Mouse (Mus musculus) sigmoid colon, adult 10 weeks (tissue): ENCODE results near the gene Crtc3. TPM values are rescaled to one million over a fixed set of nuclear protein-coding genes. Genes with fewer than 3 reads are reported as not detected.

ENCODE experiments used
- polyA plus RNA-seq: library from polyadenylated mRNA; stranded (reverse); fragments of 350-450 nt; fragmentation: Illumina TruSeq; extraction: RNeasy Lipid Tissue Mini Kit (QIAGEN cat#74804); gene quantifications from one replicate; pipeline ENCODE4 v1.2.3, GENCODE M21; 2014; ENCODE audit warnings: low read depth, low replicate concordance

The Crtc3 gene
- 2.4 TPM for polyA plus RNA-seq

GRCm38 (mm10) chr7:80688556-80689220 is at the start of gene Crtc3:
Crtc3 (minus strand) TSS chr7:80688877.

Other genes starting within 250 kb of the Crtc3 start
- 13.5 TPM for gene Blm, start 153.8 kb downstream of the Crtc3 start, polyA plus RNA-seq
- 130 TPM for gene Iqgap1, start 137.1 kb upstream of the Crtc3 start, polyA plus RNA-seq
- gene Zscan2, start 172.0 kb upstream of the Crtc3 start, polyA plus RNA-seq: 0.57 TPM
- gene Wdr73, start 212.4 kb upstream of the Crtc3 start, polyA plus RNA-seq: 13.6 TPM
- not detected for gene Nmb, start 216.2 kb upstream of the Crtc3 start, polyA plus RNA-seq